Mouse (Mus musculus) adrenal gland, postnatal 10 days (tissue): Measurements from ENCODE around the gene Abca14. TPM values are rescaled to one million over a fixed set of nuclear protein-coding genes. Genes with fewer than 3 reads are reported as not detected.
"Not testable (repeated sequence)": the region's sequence is repeated elsewhere in the genome, so short reads cannot be mapped to it uniquely, and the experiment has no call there.

Experiments
- DNase-seq: peaks from one replicate; pipeline ENCODE4 v3.0.0; 2021; ENCODE audit warnings: mixed read lengths
- total RNA-seq, 2 experiments: library from RNA; stranded (reverse); gene quantifications; 2 replicates each; pipeline ENCODE4 v1.2.3; 2021

Gene Abca14
- total RNA-seq, 2 experiments from 2014 or later, result not detected

GRCm38 (mm10) chr7:120201771-120202170 is 2.0 kb upstream of the Abca14 start, which contains the start of gene Crym:
Crym (minus strand) TSS chr7:120202111.
- peak; percentile 16 for DNase-seq

- no peak for DNase-seq
Observed at GRCm38 (mm10) chr7:120205989-120206388, 2.2 kb downstream of the Abca14 start.

GRCm38 (mm10) chr7:120228541-120228940 is 24.8 kb downstream of the Abca14 start:
- DNase-seq, result no peak

GRCm38 (mm10) chr7:120241092-120241491 is 37.3 kb downstream of the Abca14 start:
- peak; percentile 7 for DNase-seq

GRCm38 (mm10) chr7:120271135-120271991 is 67.6 kb downstream of the Abca14 start:
- DNase-seq, result no peak

GRCm38 (mm10) chr7:120272110-120272509 is 68.3 kb downstream of the Abca14 start:
- DNase-seq, result no peak

GRCm38 (mm10) chr7:120285286-120285685 is 81.5 kb downstream of the Abca14 start:
- DNase-seq, result peak; percentile 51

GRCm38 (mm10) chr7:120316086-120316485 is 112.3 kb downstream of the Abca14 start:
- no peak for DNase-seq

- no peak for DNase-seq
Observed at GRCm38 (mm10) chr7:120322963-120323362, 119.2 kb downstream of the Abca14 start.

GRCm38 (mm10) chr7:120325911-120326310 is 122.2 kb downstream of the Abca14 start:
- DNase-seq, result not testable (repeated sequence)

- DNase-seq, result peak; percentile 20
Observed at GRCm38 (mm10) chr7:120327220-120328073, 123.7 kb downstream of the Abca14 start.

- DNase-seq, result peak; percentile 35
Observed at GRCm38 (mm10) chr7:120328087-120328793, 124.5 kb downstream of the Abca14 start, which contains the start of gene Abca15. Abca15 (plus strand) TSS chr7:120328670.

GRCm38 (mm10) chr7:120361159-120361558 is 157.4 kb downstream of the Abca14 start:
- DNase-seq, result peak; percentile 2

Other genes with a start within 250 kb of the Abca14 start
- gene Dnah3, start 108.7 kb upstream of the Abca14 start, total RNA-seq, result under 1 TPM in 1 of 2 experiments, not detected in 1; 0.12 TPM
- 10 to 100 TPM; 35.8 to 43.8 TPM for gene Tmem159, start 101.6 kb upstream of the Abca14 start, total RNA-seq
- gene Zp2, start 58.7 kb upstream of the Abca14 start, total RNA-seq, result under 1 TPM in 1 of 2 experiments, not detected in 1; 0.33 TPM
- gene Anks4b, start 30.1 kb upstream of the Abca14 start, total RNA-seq, result 1 to 10 TPM; 1.1 to 2.5 TPM
- 1 to 10 TPM; 1.5 to 2.7 TPM for gene Crym, start 1.9 kb upstream of the Abca14 start, total RNA-seq
- not detected for gene Abca15, start 124.7 kb downstream of the Abca14 start, total RNA-seq
- not detected for gene Abca16, start 205.7 kb downstream of the Abca14 start, total RNA-seq